Mouse (Mus musculus) B cell, adult 62 days (primary cell): ENCODE results near the gene Rgs2. TPM values are rescaled to one million over a fixed set of nuclear protein-coding genes. Genes with fewer than 3 reads are reported as not detected.

Source experiments
- total RNA-seq: library from RNA; stranded (reverse); gene quantifications from 4 replicates; pipeline ENCODE4 v1.2.4, GENCODE M21; 2023

Rgs2 gene
- 731 to 875 TPM (median 790 TPM) in 4 replicates for total RNA-seq

DNA sequence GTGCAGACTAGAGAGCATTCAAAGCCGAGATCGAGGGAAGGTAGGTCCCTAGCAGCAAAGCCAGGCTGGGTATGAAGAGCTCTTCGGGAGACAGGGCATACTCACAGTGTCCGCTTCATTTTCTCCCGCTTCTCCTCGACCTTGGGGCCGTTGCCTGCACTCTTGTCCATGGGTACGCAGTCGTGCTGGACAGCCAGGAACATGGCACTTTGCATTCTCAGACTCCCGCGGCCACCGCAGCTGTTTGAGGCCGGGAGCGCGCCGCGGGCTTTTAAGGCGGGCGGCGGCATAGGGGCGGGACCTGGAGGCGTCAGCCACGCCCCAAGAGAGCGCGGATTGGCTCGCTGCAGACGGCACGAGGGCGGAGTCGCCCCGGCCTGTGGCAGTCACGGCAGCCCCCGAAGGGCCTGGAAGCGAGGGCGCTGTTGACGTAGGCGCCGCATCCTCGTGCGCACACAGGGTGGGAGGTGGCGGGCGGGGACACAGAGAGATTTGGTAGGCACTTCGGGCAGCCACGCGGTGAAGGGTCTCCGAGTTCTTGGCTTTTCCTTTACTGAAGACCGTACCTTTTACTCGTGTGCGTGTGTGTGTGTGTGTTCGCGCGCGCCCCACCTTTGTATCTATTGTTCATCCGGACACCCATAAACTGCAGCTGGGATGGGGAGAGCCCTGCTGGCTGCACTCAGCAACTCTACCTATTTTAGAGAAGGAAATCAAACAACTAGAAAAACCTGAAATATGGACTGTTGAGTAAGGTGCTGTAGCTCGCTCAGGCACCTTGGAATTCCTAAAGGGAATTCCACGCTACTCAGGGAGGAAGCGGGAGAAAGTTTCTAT lies at the start of gene Rgs2:
Gene Rgs2, minus strand, starts transcription at position 258 of the 837 bp plus-strand sequence.

Other genes with a start within 250 kb of the Rgs2 start
- 2.0 to 2.7 TPM (median 2.4 TPM) in 4 replicates for gene Trove2, start 227.1 kb downstream of the Rgs2 start, total RNA-seq
- gene Uchl5, start 226.9 kb downstream of the Rgs2 start, total RNA-seq: 21.0 to 31.5 TPM (median 26.6 TPM) in 4 replicates
- gene Rgs13, start 173.2 kb upstream of the Rgs2 start, total RNA-seq: 0.77 to 1.6 TPM (median 1.1 TPM) in 4 replicates
- 268 to 318 TPM (median 274 TPM) in 4 replicates for gene Rgs1, start 245.1 kb upstream of the Rgs2 start, total RNA-seq